Comparison of ENCODE assay signal across 8 mouse cellular contexts in genomic region chr4:132345843-132346212, GRCm38 (mm10). TPM values are rescaled to one million over a fixed set of nuclear protein-coding genes. Genes with fewer than 3 reads are reported as not detected.
A peak's percentile ranks its signal among the peaks of the same experiment; 100 is the strongest.
DNase-seq lines count a peak whose midpoint lies in the region; ATAC-seq and TF ChIP-seq lines count a peak whose summit lies in the region.

No protein-coding gene starts in this region.

- TF ChIP-seq CTCF in E14TG2a.4 (conservative IDR thresholded peaks at IDR 0.05; ENCODE audit: low read length): no peak

- H3K4me2 ChIP-seq in heart, embryonic 11.5 days: no peak overlapping the region; the same call in 1 of the 2 replicates
- H3K4me2 ChIP-seq in hindbrain, embryonic 11.5 days (replicated peaks; ENCODE audit: low read depth, low read length): no peak overlapping the region

- H3K9me3 ChIP-seq in heart, embryonic 11.5 days (replicated peaks; ENCODE audit: control insufficient read depth, low read length): no peaks in the 10 kb centered on the region
- H3K9me3 ChIP-seq in E14TG2a.4 (ENCODE audit: low read length): no peaks in the 10 kb centered on the region
- no peaks in the 10 kb centered on the region for H3K9me3 ChIP-seq in hindbrain, embryonic 11.5 days (ENCODE audit: control insufficient read depth, low read length)
- no peaks in the 10 kb centered on the region for H3K9me3 ChIP-seq in midbrain, embryonic 10.5 days (replicated peaks)

- no peaks in the 10 kb centered on the region for H3K27me3 ChIP-seq in heart, embryonic 11.5 days (ENCODE audit: control insufficient read depth, insufficient read depth, low read length)
- no peaks in the 10 kb centered on the region for H3K27me3 ChIP-seq in E14TG2a.4 (ENCODE audit: insufficient read depth, low read length)
- no peaks in the 10 kb centered on the region for H3K27me3 ChIP-seq in hindbrain, embryonic 11.5 days (ENCODE audit: control insufficient read depth, insufficient read depth, low read length)
- no peaks in the 10 kb centered on the region for H3K27me3 ChIP-seq in midbrain, embryonic 10.5 days (ENCODE audit: low read depth, poor library complexity, severe bottlenecking)

- no peak overlapping the region for H3K27ac ChIP-seq in heart, embryonic 11.5 days (ENCODE audit: low read depth, low read length)
- H3K27ac ChIP-seq in hindbrain, embryonic 11.5 days (ENCODE audit: low read depth, low read length): no peak overlapping the region
- H3K27ac ChIP-seq in midbrain, embryonic 10.5 days (replicated peaks): peak overlapping the region; percentile 97; the same call in 1 of the 2 replicates

- peaks cover 24% of the 10 kb centered on the region for H3K4me1 ChIP-seq in heart, embryonic 11.5 days (ENCODE audit: control insufficient read depth, insufficient read depth, low read length)
- H3K4me1 ChIP-seq in E14TG2a.4 (replicated peaks; ENCODE audit: low read depth, low read length): peaks cover 74% of the 10 kb centered on the region
- peaks cover 2% of the 10 kb centered on the region; the same call in 1 of the 2 replicates for H3K4me1 ChIP-seq in hindbrain, embryonic 11.5 days (replicated peaks; ENCODE audit: control insufficient read depth, insufficient read depth, low read length)
- H3K4me1 ChIP-seq in midbrain, embryonic 10.5 days: peaks cover 38% of the 10 kb centered on the region

- H3K9ac ChIP-seq in heart, embryonic 11.5 days (ENCODE audit: low read depth, low read length): no peak overlapping the region
- no peak overlapping the region for H3K9ac ChIP-seq in hindbrain, embryonic 11.5 days (ENCODE audit: low read depth, low read length)

- no peak for DNase-seq in heart, postnatal 10 days
- DNase-seq in hindbrain, embryonic 11.5 days (ENCODE audit: low spot score): no peak
- no peak for DNase-seq in midbrain, embryonic 10.5 days (ENCODE audit: low spot score)
- no peak for DNase-seq in right cerebral cortex, adult 2 months (ENCODE audit: low spot score in 2 of 2)
- DNase-seq in urinary bladder, postnatal 14 days (ENCODE audit: low spot score): no peak
- DNase-seq in right cerebral cortex, postnatal 25 days: no peak

- 48% methylated on average over 5 of the region's 5 CpGs for WGBS in heart, embryonic 11.5 days (ENCODE audit: insufficient replicate concordance)
- 47% methylated on average over 5 of the region's 5 CpGs for WGBS in hindbrain, embryonic 11.5 days
- 46% methylated on average over 5 of the region's 5 CpGs for WGBS in midbrain, embryonic 10.5 days

- intact Hi-C loops in heart, postnatal 10 days (cut with DNase I): loop anchor here (1.0 to 5.0 kb wide), 4 partner anchors 53 to 259 kb away; partner anchors contain the start of gene Taf12

- no peak for ATAC-seq in heart, embryonic 11.5 days (replicated peaks; ENCODE audit: insufficient number of reproducible peaks, low FRiP score, low TSS enrichment)
- ATAC-seq in hindbrain, embryonic 11.5 days (ENCODE audit: low FRiP score): peak; percentile 12; the same call in 1 of the 2 replicates

- no peaks in the 10 kb centered on the region for H3K36me3 ChIP-seq in heart, embryonic 11.5 days (ENCODE audit: control insufficient read depth, insufficient read depth, low read length)
- H3K36me3 ChIP-seq in E14TG2a.4 (ENCODE audit: insufficient read depth, low read length): peaks cover 50% of the 10 kb centered on the region
- no peaks in the 10 kb centered on the region for H3K36me3 ChIP-seq in hindbrain, embryonic 11.5 days (ENCODE audit: control insufficient read depth, insufficient read depth, low read length)
- H3K36me3 ChIP-seq in midbrain, embryonic 10.5 days: peaks cover 28% of the 10 kb centered on the region

- H3K4me3 ChIP-seq in heart, embryonic 11.5 days (ENCODE audit: low read depth, low read length): peak overlapping the region; percentile 64; the same call in 1 of the 2 replicates
- H3K4me3 ChIP-seq in E14TG2a.4 (replicated peaks; ENCODE audit: low read length): peak overlapping the region; percentile 92
- peak overlapping the region; percentile 92 for H3K4me3 ChIP-seq in hindbrain, embryonic 11.5 days (ENCODE audit: low read depth, low read length)
- H3K4me3 ChIP-seq in midbrain, embryonic 10.5 days: peak overlapping the region; percentile 86

RNA-seq across cellular contexts. Expression of gene Rcc1, which starts 7.6 kb away (rescaled TPM):
- polyA plus RNA-seq in heart, embryonic 11.5 days (2014; fragmentation: Nextera tagmentation; extraction: Ambion mirVana): 28.1 and 28.2 TPM in 2 replicates
- 10 to 100 TPM; 13.9 to 17.0 TPM for total RNA-seq in heart, postnatal 10 days (2021)
- polyA plus RNA-seq in hindbrain, embryonic 11.5 days (2014; fragmentation: Nextera tagmentation; extraction: Ambion mirVana): 51.3 and 53.6 TPM in 2 replicates
- polyA plus RNA-seq in midbrain, embryonic 10.5 days (2016; fragmentation: Nextera tagmentation; extraction: Ambion mirVana): 144 and 164 TPM in 2 replicates

RNA-seq across cellular contexts. Expression of gene Trnau1ap, which starts 16.5 kb away (rescaled TPM):
- polyA plus RNA-seq in heart, embryonic 11.5 days (2014; fragmentation: Nextera tagmentation; extraction: Ambion mirVana): 72.0 and 81.8 TPM in 2 replicates
- total RNA-seq in heart, postnatal 10 days (2021): 10 to 100 TPM; 28.3 to 29.5 TPM
- polyA plus RNA-seq in hindbrain, embryonic 11.5 days (2014; fragmentation: Nextera tagmentation; extraction: Ambion mirVana): 85.6 and 87.0 TPM in 2 replicates
- 83.5 and 87.8 TPM in 2 replicates for polyA plus RNA-seq in midbrain, embryonic 10.5 days (2016; fragmentation: Nextera tagmentation; extraction: Ambion mirVana)

RNA-seq across cellular contexts. Expression of gene Rab42, which starts 42.6 kb away (rescaled TPM):
- polyA plus RNA-seq in heart, embryonic 11.5 days (2014; fragmentation: Nextera tagmentation; extraction: Ambion mirVana): 0.57 and 1.8 TPM in 2 replicates
- total RNA-seq in heart, postnatal 10 days (2021): 1 to 10 TPM; 1.1 TPM
- 0.39 and 0.61 TPM in 2 replicates for polyA plus RNA-seq in hindbrain, embryonic 11.5 days (2014; fragmentation: Nextera tagmentation; extraction: Ambion mirVana)
- 0.79 and 0.85 TPM in 2 replicates for polyA plus RNA-seq in midbrain, embryonic 10.5 days (2016; fragmentation: Nextera tagmentation; extraction: Ambion mirVana)
